Mouse (Mus musculus) testis, postnatal 14 days (tissue): ENCODE data around the gene Ankrd31.
A peak's percentile ranks its signal among the peaks of the same experiment; 100 is the strongest.
"Not testable (repeated sequence)": the region's sequence is repeated elsewhere in the genome, so short reads cannot be mapped to it uniquely, and the experiment has no call there.

Experiments
- DNase-seq: peaks from one replicate; pipeline ENCODE4 v3.0.0; 2021; ENCODE audit warnings: low spot score

The Ankrd31 gene

DNA sequence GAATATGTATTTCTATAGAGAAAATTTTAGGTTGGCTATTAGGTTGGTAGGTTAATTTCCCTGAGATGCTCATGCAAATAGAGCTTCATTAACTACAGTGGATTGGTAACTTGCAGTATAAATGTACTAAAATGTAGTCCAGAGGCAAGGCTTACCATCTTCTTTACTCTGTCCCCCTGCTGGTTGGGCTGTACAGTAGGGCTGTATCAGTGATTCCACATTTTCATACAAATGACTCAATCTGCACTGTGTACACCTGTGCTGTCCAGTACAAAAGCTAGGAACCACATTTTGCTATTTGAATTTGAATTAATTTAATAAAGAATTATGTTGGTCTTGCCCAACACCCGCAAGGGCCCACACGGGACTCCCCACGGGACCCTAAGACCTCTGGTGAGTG lies 111.1 kb downstream of the Ankrd31 start:
- DNase-seq: no peak

GRCm38 (mm10) chr13:96870742-96871141 lies 122.7 kb downstream of the Ankrd31 start:
- no peak for DNase-seq

DNA sequence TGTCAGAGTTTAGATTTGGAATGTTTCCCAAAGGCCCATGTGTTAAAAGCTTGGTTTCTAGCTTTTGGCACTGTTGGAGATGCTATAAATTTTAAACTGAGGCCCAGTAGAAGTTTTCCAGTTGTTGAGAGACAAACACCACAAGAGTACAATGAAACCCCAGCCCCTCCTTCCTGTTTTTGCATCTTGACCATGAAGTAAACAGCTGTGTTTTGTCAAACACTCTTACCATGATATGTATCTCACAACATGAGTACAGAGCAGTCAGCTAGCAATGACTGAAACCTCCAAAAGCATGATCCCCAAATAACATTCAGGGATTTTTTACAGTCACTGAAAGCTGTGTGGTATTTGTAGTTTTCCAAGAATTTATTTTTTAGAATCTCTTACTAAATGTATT lies 126.0 kb downstream of the Ankrd31 start:
- DNase-seq: no peak

DNA sequence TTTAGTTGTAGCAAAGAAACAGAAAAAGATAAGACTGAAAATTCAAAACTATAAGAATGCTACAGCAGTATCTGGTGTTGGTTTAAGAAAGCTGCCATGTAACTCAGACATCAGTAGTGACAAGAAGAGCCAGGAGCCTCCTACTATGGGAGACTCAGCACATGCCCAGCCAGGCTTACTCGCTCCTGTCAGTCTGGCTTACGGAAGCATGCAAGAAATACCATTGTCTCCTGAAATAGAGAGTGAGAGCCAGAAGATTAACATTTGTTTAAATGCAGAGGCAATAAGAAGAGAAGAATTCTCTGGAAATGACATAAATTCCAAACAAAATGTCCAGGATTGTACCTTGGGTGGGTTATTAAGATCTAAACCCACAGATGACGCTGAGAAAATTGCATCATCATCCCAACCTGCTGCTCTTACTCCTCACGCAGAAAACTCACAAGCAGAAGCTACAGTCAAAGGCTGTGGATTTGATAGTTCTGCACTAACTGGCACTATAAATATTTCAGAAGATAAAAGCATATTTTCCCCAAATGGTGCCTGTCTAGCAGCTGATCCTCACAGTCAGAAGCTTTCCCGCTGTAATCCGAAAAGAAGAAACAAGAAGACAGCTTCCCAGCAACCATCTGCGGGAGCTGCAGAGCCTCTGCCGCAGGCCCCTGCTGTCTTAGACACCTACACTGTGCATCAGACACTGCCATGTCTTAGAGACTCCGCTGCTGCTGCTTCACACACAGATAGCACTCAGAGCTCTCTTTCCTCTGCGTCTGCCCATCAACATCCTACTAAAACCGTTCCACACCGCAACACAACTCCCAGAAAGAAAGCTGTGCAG lies 130.4 kb downstream of the Ankrd31 start:
- no peak for DNase-seq

GRCm38 (mm10) chr13:96884534-96884933 lies 136.5 kb downstream of the Ankrd31 start:
- no peak for DNase-seq

DNA sequence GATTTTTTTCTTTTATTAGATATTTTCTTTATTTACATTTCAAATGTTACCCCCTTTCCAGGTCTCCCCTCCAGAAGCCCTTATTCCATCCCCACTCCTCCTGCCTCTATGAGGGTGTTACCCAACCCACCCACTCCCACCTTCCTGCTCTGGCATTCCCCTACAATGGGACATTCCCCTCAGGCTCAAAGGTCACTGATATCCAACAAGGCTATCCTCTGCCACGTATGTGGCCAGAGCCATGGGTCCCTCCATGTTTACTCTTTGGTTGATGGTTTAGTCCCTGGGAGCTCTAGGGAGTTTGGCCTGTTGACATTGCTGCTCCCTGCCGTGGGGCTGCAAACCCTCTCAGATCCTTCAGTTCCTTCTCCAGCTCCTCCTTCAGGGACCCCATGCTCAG lies 141.9 kb downstream of the Ankrd31 start:
- no peak for DNase-seq

DNA sequence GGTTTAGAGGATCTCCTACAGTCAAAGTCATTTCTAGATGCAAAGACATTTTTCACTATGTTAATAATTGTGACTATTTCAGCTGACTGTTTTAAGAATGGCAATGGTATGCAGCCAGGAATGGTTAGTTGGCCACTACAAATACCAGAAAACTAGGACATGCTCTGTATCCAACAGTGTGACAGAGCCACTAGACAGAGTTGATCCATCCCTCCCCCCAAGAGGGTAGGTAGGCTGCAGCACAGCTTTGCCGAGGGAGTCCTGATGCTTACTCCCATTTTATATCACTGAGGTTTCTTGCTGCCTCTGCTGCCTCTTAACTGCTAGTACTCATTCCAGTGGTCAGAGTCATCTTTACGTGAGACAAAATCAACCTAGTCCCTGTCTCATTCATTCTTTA lies 147.1 kb downstream of the Ankrd31 start:
- no peak for DNase-seq

DNA sequence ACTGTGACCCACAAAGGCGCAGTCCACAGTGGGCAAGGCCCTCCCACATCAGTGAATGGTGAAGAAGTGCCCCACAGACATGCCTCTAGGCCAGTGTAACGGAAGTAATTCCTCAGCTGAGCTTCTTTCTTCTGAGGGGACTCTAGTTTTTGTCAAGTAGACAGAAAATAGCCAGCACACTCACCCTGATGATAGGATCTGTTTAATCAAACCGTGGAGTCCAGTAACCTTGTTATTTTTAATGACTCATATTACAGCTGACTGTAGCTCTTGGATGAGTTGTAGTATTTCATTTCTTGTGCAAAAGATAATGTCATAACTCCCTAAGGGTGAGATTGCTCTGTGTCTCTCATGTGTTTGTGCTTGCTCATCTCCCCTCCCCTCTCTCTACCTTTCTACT lies 158.6 kb downstream of the Ankrd31 start:
- no peak for DNase-seq

DNA sequence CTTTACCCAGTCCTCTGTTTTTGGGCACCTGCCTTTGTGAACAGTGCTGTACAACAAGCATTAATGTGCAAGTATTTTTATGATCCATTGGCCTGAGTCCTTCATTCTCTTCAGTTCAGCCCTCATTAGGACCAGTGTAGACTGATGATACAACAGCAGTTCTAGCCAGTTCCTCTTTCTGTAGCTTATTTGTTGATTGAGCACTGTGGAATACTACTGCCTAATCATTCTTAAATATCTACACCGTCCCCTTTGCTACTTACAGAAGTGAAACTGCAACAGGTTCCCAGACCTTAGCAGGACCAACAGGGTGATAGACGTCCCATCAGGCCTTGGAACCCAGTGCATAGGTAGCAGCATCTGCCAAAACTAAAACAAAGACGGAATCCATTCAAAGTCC lies 163.1 kb downstream of the Ankrd31 start:
- no peak for DNase-seq

- DNase-seq: not testable (repeated sequence)
Measured at GRCm38 (mm10) chr13:96923134-96923533, 175.1 kb downstream of the Ankrd31 start.

GRCm38 (mm10) chr13:96923999-96924961 lies 176.2 kb downstream of the Ankrd31 start, which contains the start of gene Gcnt4:
Gene Gcnt4 (plus strand): TSS chr13:96924689.
- DNase-seq: peak; percentile 64

DNA sequence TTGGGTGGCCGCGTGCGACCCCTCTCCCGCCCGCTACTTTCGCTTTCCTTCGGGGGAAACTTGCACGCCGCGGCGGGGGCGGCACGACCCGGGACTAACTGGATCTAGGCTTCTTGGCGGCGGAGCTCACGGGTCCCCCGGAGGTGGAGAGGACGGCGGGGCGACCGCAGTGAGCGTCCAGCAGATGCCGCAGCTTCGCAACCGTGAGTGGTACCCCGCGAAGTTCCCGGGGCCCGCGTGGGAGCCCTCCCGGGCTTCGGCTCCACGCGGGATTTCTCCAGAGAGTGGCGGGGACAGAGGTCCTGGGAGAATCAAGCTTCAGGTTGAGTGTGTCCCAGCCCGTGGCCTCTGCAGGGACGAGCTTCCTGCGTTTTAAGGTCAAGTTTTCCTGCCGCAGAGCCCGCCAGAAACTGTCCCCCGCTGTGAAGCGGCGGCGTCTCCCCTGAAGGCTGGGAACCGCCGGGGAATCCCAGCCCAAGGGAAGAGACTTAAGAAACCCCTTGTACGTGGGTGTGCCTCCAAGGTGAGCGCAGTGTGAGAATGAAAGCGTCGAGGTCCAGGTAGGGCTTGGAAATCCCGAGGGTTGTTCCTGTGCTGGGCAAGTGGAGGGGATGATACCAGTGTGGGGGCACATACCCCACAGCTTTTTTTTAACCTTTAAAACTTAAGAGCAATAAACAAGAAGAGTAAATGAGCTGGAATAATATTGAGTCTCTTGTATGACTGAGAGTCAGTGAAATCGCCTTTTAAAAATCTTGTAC lies 177.1 kb downstream of the Ankrd31 start:
- DNase-seq: no peak

DNA sequence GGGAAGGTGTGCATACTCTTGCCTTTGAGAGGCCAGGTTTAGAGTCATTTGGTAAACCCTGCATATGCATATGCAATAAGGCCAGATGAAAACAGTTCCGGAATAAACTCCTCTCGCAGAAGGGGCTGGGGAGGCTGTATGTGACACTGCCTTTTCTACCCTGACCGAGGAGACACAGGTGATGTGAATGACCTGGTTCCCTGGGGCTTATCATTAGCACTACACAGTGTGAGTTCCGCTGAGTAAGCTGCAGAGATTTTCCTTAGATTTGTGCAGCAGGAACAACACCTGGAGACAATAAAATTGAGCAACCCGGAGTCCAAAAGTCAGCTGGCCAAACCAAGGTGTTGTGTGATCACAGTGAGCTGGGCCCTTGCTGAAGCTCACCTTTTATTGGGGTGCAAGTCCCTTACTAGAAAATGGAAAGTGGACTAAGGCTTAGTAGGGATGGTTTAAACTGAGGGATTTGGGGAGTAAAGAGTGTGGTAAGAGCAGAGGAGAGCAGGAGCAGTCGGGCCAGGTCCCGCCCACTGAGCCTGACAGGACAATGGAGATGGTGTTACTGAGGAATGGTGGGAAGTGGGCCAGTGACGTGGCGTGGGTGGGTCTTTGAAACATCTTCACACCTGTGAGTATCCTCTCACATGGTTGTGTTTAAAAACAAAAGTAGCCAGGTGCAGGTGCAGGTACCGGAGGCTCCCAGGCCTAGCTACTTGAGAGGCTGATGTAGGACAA lies 178.1 kb downstream of the Ankrd31 start:
- no peak for DNase-seq

DNA sequence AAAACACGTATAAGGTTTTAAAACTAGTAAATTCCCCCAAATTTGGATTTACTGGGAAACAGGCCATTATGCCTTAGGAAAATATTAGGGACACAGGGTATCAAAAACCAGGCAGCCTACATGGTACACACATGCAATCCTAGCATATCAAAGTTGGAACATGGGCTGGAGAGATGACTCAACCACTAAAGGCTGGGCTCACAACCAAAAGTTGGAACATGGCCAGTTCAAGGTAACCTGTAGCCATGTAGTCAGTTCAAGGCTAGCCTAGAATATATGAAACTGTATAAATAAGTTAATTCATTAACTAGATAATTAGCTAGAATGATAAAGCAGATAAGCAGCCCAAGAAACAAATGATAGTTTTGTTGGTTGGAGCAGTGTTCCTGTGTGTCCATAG lies 179.7 kb downstream of the Ankrd31 start:
- DNase-seq: no peak

GRCm38 (mm10) chr13:96928432-96929039 lies 180.5 kb downstream of the Ankrd31 start:
- no peak for DNase-seq

DNA sequence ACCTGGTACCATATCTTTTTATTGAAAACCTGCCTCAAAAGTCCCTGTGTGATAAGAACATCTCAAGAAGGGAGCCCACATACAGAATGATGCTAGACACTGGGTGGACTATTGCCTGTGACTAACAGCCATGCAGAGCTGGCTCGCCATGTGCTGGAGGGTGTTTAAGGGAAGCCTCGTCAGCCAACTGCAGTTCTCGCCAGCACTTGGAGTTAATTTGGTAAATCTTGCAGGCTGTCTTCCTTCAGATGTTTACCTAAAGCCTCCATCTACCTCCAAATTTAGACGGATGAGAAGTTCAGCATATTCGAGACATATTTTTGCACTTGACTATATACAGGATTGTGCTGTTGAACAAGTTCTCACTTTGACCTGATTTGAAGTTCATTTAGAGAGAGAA lies 184.7 kb downstream of the Ankrd31 start:
- no peak for DNase-seq

DNA sequence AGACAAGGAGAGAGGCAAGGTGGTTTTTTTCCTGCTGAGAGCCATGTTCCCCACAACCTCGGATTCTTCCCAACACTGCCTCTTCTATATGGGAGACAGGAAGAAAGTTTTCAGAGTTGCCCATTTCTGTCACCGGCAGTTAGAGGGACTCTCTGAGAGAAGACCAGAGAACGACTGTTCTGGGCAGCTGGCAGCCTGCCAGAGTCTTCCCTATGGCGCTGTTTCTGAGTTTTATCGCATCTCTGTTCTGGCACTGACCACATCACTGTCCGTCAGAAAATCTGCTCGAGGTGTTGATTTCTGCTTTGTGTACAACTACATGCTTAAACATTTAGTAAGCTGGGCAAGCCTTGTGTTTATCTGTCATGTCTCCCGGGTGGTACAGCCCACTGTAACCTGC lies 185.3 kb downstream of the Ankrd31 start:
- DNase-seq: no peak

GRCm38 (mm10) chr13:96936173-96936777 lies 188.2 kb downstream of the Ankrd31 start:
- DNase-seq: no peak

- DNase-seq: peak; percentile 54
Measured at GRCm38 (mm10) chr13:96937059-96937558, 189.0 kb downstream of the Ankrd31 start.

DNA sequence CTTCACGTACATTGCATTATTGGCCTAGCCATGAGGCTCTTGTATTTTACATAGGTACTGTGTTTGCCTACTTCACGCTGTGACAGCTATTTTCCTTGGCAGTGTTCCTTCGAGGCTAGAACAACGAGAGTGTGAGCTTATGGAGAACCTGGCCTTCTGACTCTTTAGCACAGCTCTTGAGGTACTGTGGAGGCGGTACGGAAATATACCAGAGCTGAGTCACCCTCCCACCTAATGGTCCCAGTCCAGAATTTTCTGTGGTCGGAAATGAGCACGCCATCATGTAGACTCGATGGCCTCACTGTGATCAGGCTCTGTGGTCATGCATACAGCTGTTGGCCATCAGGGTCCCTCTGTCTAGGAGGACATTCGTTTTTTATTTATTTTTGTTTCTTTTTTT lies 191.6 kb downstream of the Ankrd31 start:
- no peak for DNase-seq
